Mouse (Mus musculus) erythroblast, embryonic 14.5 days (primary cell): ENCODE measurements at regions not wholly inside any gene's neighbourhood (a gene's known extent, or its start where the extent isn't known, plus 50 kb on each side); places are given as distances from the start of the nearest gene placed in this dataset.

Experiments
- GATA1 ChIP-seq: IDR thresholded peaks from 2 replicates; pipeline ENCODE4 v1.6.1; 2012; ENCODE audit warnings: low read length, inconsistent platforms, mixed read lengths
- TAL1 ChIP-seq: IDR thresholded peaks from 3 replicates; pipeline ENCODE4 v1.6.1; 2012; ENCODE audit warnings: low read length, inconsistent platforms, mixed read lengths

DNA sequence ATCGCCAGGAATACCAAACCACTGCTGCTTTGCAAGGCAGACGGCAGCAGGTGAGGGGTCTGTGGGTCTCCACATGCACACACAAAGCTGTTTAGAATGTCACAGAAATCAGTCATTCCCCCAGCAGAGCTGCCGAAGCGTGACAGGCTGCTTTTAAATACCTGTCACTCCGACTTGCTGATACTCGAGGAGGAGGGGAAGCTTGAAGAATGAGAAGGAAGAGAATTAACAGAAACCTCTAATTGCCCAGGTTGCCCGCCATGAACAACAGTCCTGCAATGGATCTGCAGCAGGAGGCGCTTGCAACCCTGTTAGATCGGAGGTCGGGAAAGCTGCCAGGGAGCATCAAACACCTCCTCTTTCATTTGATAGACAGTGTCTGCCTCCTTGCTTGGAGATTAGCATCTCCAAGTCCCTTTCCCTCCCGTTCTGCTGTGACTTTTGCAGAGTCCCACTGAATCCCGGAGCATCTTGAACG, 150.5 kb downstream of the Abhd5 start:
- TF ChIP-seq TAL1 (no peak), GATA1 (no peak)
